Mouse (Mus musculus): ENCODE data around the gene Calca.

DNA sequence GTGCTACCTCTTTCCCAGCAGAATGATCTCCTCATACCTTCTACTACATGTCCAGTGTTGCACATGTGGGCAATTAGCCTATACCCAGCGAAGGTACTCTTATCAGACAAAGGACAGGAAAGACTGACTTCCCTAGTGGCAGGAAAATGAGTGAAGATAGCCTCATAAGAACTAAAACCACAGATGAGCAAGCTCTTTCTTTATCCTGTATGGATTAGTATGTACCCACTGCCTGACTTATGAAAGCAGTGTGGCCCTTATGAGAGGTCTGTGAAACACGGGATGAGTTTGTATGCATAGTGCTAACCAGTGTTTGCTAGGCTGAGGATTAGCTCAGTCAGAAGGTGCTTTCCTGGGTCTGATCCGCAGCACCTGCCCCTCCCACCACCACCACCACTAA lies 13.6 kb upstream of the Calca start:
- TF ChIP-seq EP300 (IDR thresholded peaks at IDR 0.05; ENCODE audit: insufficient read depth, low read depth, low read length) (no peak), POLR2A (IDR thresholded peaks at IDR 0.05; ENCODE audit: insufficient read depth, low read depth, low read length) (no peak)

All from heart, adult 2 months (tissue).